Mouse (Mus musculus): ENCODE results near the gene Cacnb3. TPM values are rescaled to one million over a fixed set of nuclear protein-coding genes. Genes with fewer than 3 reads are reported as not detected.
A peak's percentile ranks its signal among the peaks of the same experiment; 100 is the strongest.

Cacnb3 gene
- polyA plus RNA-seq, 1 experiment from 2014 or later: 7.4 TPM

DNA sequence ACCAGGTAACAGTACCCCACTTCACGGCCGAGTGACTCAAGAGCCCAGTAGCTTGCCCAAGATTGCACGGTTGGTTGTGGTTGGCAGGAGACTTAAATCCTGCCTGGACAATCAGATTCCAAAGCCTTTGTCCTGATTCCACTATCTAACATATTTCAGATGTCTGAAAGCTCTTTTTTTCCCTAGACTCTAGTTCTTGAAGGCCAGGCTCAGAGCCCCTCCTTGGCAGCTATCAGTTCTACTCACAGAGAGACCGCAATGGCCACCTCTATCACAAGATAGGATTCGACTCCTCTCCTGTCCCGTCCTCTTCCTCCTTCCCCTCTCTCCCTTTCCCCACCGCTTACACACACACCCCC, 28.8 kb upstream of the Cacnb3 start:
- H3K27ac ChIP-seq (ENCODE audit: low read length): no peak overlapping the region
- peaks cover 14% of the 10 kb centered on the region; the same call in 1 of the 2 replicates for H3K4me1 ChIP-seq (ENCODE audit: insufficient read depth, low read depth, low read length)
- H3K4me2 ChIP-seq (replicated peaks; ENCODE audit: low read depth, low read length): peak overlapping the region; percentile 44
- WGBS: 53% methylated on average over 7 of the region's 7 CpGs
- ATAC-seq: no peak
- H3K27me3 ChIP-seq (replicated peaks; ENCODE audit: insufficient read depth, low read length): no peaks in the 10 kb centered on the region
- no peak overlapping the region; the same call in 1 of the 2 replicates for H3K9ac ChIP-seq (replicated peaks; ENCODE audit: low read depth)
- no peak overlapping the region for H3K4me3 ChIP-seq (ENCODE audit: low read depth, low read length)
- H3K36me3 ChIP-seq (ENCODE audit: insufficient read depth, low read length): peaks cover 28% of the 10 kb centered on the region
- DNase-seq (ENCODE audit: low spot score): no peak
- TF ChIP-seq CTCF (IDR thresholded peaks at IDR 0.05) (no peak), EP300 (IDR thresholded peaks at IDR 0.05) (no peak)
- no peaks in the 10 kb centered on the region for H3K9me3 ChIP-seq (ENCODE audit: low read length)

GRCm38 (mm10) chr15:98602191-98602881, 28.3 kb upstream of the Cacnb3 start:
- Histone ChIP-seq H3K4me2 (replicated peaks; ENCODE audit: low read depth, low read length) (peak overlapping the region; percentile 44), H3K36me3 (ENCODE audit: insufficient read depth, low read length) (peaks cover 22% of the 10 kb centered on the region; the same call in 1 of the 2 replicates), H3K27me3 (replicated peaks; ENCODE audit: insufficient read depth, low read length) (no peaks in the 10 kb centered on the region), H3K4me1 (ENCODE audit: insufficient read depth, low read depth, low read length) (peaks cover 18% of the 10 kb centered on the region), H3K27ac (ENCODE audit: low read length) (peak overlapping the region; percentile 43; the same call in 1 of the 2 replicates), H3K4me3 (ENCODE audit: low read depth, low read length) (no peak overlapping the region), H3K9me3 (ENCODE audit: low read length) (no peaks in the 10 kb centered on the region), H3K9ac (replicated peaks; ENCODE audit: low read depth) (peak overlapping the region; percentile 23; the same call in 1 of the 2 replicates)
- DNase-seq (ENCODE audit: low spot score) (no peak), ATAC-seq (peak; percentile 60)
- WGBS: 46% methylated on average over 13 of the region's 13 CpGs
- TF ChIP-seq EP300 (IDR thresholded peaks at IDR 0.05) (no peak), CTCF (IDR thresholded peaks at IDR 0.05) (no peak)

GRCm38 (mm10) chr15:98602921-98603458, 27.6 kb upstream of the Cacnb3 start:
- DNase-seq (ENCODE audit: low spot score): no peak
- Histone ChIP-seq H3K4me2 (replicated peaks; ENCODE audit: low read depth, low read length) (peak overlapping the region; percentile 44), H3K9me3 (ENCODE audit: low read length) (no peaks in the 10 kb centered on the region), H3K27ac (ENCODE audit: low read length) (peak overlapping the region; percentile 43; the same call in 1 of the 2 replicates), H3K9ac (replicated peaks; ENCODE audit: low read depth) (no peak overlapping the region), H3K27me3 (replicated peaks; ENCODE audit: insufficient read depth, low read length) (no peaks in the 10 kb centered on the region), H3K36me3 (ENCODE audit: insufficient read depth, low read length) (peaks cover 16% of the 10 kb centered on the region; the same call in 1 of the 2 replicates), H3K4me3 (ENCODE audit: low read depth, low read length) (no peak overlapping the region), H3K4me1 (ENCODE audit: insufficient read depth, low read depth, low read length) (peaks cover 19% of the 10 kb centered on the region)
- ATAC-seq: peak; percentile 11; the same call in 1 of the 2 replicates
- WGBS: 31% methylated on average over 4 of the region's 4 CpGs
- no peak for TF ChIP-seq CTCF (IDR thresholded peaks at IDR 0.05)
- no peak for TF ChIP-seq EP300 (IDR thresholded peaks at IDR 0.05)

DNA sequence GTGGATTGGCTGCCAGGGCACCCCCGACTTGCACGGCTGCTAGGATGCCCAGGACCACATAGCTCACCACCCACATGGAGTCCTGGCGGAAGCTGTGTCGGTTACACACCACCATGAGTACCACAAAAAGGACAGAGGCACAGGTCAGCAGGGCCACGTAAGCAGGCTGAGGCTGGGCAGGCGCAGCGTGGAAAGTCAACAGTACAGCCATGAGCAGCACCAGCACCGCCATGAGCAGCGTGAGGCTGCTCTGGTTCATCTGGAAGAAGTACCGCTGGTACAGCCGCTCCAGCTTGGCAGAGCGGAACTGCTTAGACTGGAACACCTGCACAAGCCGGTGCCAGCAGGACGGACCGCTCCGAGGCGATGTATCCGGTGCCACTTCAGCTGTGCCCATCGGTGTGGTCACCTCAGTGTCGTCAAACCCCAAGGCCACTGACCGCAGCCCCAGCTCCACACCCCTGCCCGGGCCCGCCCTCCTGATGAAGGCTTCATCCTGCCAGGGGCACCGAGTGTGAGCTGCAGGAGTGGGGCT, 26.5 kb upstream of the Cacnb3 start:
- Histone ChIP-seq H3K9ac (replicated peaks; ENCODE audit: low read depth) (no peak overlapping the region), H3K4me2 (replicated peaks; ENCODE audit: low read depth, low read length) (no peak overlapping the region), H3K9me3 (ENCODE audit: low read length) (no peaks in the 10 kb centered on the region), H3K27ac (ENCODE audit: low read length) (no peak overlapping the region), H3K36me3 (ENCODE audit: insufficient read depth, low read length) (0 out of 2 replicates have a peak, but pooled peaks cover 12% of the 10 kb centered on the region), H3K4me1 (ENCODE audit: insufficient read depth, low read depth, low read length) (peaks cover 19% of the 10 kb centered on the region), H3K27me3 (replicated peaks; ENCODE audit: insufficient read depth, low read length) (no peaks in the 10 kb centered on the region), H3K4me3 (ENCODE audit: low read depth, low read length) (no peak overlapping the region)
- no peak for ATAC-seq
- TF ChIP-seq CTCF (IDR thresholded peaks at IDR 0.05): no peak
- no peak for TF ChIP-seq EP300 (IDR thresholded peaks at IDR 0.05)
- DNase-seq (ENCODE audit: low spot score): no peak
- 90% methylated on average over 24 of the region's 24 CpGs for WGBS

GRCm38 (mm10) chr15:98606051-98606536, 24.5 kb upstream of the Cacnb3 start:
- Histone ChIP-seq H3K27me3 (replicated peaks; ENCODE audit: insufficient read depth, low read length) (no peaks in the 10 kb centered on the region), H3K27ac (ENCODE audit: low read length) (no peak overlapping the region), H3K9ac (replicated peaks; ENCODE audit: low read depth) (no peak overlapping the region), H3K4me3 (ENCODE audit: low read depth, low read length) (no peak overlapping the region), H3K9me3 (ENCODE audit: low read length) (no peaks in the 10 kb centered on the region), H3K4me2 (replicated peaks; ENCODE audit: low read depth, low read length) (no peak overlapping the region), H3K36me3 (ENCODE audit: insufficient read depth, low read length) (0 out of 2 replicates have a peak, but pooled peaks cover 7% of the 10 kb centered on the region), H3K4me1 (ENCODE audit: insufficient read depth, low read depth, low read length) (peaks cover 19% of the 10 kb centered on the region)
- no peak for TF ChIP-seq CTCF (IDR thresholded peaks at IDR 0.05)
- TF ChIP-seq EP300 (IDR thresholded peaks at IDR 0.05): no peak
- 61% methylated on average over 12 of the region's 12 CpGs for WGBS
- DNase-seq (ENCODE audit: low spot score) (no peak), ATAC-seq (no peak)

DNA sequence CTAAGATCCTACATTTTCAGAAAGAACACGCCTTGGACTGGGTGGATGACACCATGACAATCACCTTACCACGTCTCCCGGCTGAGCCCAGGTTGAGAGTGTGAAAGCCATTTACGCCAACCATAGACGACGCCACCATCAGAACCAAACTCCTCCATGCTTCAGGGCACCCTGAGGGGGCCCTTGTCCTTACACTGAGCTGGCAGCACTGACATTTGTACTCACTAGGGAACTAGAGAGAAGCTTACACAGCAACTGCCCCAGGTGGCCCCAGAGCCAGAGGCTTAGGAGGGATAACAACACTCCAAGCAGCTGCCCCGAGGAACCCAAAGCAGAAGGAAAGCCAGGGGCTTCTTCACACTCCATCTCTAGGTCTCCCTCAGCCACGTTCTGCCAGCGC, 23.9 kb upstream of the Cacnb3 start:
- ATAC-seq: no peak
- Histone ChIP-seq H3K9ac (replicated peaks; ENCODE audit: low read depth) (no peak overlapping the region), H3K4me3 (ENCODE audit: low read depth, low read length) (no peak overlapping the region), H3K27me3 (replicated peaks; ENCODE audit: insufficient read depth, low read length) (no peaks in the 10 kb centered on the region), H3K4me1 (ENCODE audit: insufficient read depth, low read depth, low read length) (peaks cover 19% of the 10 kb centered on the region), H3K27ac (ENCODE audit: low read length) (no peak overlapping the region), H3K9me3 (ENCODE audit: low read length) (no peaks in the 10 kb centered on the region), H3K4me2 (replicated peaks; ENCODE audit: low read depth, low read length) (no peak overlapping the region), H3K36me3 (ENCODE audit: insufficient read depth, low read length) (0 out of 2 replicates have a peak, but pooled peaks cover 7% of the 10 kb centered on the region)
- no peak for DNase-seq (ENCODE audit: low spot score)
- 56% methylated on average over 9 of the region's 9 CpGs for WGBS
- TF ChIP-seq CTCF (IDR thresholded peaks at IDR 0.05) (no peak), EP300 (IDR thresholded peaks at IDR 0.05) (no peak)

All from lung, postnatal 0 days (tissue).